Mouse (Mus musculus): ENCODE measurements at regions not wholly inside any gene's neighbourhood (a gene's known extent, or its start where the extent isn't known, plus 50 kb on each side); places are given as distances from the start of the nearest gene placed in this dataset.

DNA sequence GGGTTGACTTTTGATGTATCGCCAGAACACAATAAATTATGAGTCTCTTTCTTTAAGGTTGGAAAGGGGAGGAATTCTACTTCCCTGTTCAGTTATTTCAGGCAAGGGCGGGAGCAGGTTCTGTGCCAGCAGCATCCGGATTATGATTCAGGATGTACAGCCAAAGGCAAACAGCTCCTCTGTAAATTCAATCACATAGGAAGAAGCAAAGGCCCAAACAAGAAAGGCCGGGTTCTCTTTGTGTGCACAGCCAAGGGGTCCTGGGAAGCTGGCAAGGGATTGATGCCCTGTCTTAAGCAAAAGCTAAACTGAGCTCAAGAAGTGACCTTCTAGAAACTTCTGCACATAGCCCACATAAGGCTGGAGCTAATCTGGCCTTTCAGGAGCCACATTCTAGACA, 135.9 kb upstream of the Hes1 start:
- DNase-seq, result no peak

DNA sequence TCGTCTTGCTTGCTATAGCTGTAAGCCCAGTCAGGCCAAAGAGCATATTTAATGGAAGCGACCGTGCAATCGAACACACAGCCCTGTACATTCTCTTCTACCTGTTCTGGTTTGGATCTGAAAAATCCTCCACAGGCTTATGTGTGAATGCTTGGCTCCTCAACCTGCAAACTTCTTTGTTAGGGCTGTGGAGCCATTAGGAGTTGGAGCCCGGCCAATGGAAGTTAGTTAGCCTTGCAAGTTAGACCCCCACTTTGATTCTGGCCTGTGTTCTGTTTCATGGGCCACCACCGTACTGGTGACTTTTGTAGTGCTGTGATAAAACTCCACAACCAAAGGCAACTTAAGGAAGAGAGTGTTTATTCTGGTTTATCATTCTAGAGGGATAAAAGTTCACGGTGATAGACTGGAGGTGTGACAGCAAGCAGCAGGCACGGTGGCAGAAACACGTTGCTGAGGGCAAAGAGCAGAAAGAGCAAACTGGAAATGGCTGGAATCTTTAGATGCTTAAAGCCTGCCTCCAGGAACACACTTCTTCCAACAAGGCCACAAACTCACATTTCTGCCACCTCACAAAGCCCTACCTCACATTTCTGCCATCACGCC, 132.3 kb upstream of the Hes1 start:
- no peak for DNase-seq

DNA sequence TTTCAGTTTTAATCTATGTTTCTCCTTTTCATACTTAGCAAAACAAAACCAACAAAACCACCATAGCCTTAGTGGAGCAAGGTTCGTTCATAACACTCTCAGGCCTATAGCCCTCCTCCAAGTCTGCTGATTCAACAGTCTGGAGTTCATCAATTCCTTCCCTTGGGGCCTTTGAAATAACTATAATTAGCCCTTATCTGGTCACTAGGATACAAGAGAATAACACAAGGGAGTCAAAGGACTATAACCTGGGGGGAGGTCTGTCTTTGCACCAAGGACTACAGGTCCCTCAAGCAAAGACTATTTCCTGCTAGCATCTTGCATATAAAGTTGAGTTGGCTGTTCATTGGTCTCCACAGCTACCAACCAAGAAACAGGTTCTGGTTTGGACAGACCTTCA, 129.5 kb upstream of the Hes1 start:
- no peak for DNase-seq

DNA sequence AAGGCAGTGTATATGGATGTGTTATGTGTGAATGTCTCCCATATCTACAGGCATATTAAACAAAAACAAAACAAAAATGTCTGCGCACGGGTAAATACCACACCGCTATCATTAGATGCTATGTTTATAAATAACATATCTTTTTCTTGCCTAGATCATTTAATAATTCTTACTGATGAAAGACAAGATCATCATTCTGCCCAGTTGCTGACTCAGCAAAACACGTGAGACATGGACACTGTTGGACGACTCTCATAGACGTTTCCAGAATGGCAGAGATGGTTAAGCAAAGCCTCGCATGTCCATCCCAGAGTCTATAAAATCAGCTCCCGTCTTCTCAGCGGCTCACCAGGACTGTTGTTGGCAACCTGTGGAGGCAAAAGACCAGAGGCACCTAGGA, 125.5 kb upstream of the Hes1 start:
- DNase-seq, result no peak

DNA sequence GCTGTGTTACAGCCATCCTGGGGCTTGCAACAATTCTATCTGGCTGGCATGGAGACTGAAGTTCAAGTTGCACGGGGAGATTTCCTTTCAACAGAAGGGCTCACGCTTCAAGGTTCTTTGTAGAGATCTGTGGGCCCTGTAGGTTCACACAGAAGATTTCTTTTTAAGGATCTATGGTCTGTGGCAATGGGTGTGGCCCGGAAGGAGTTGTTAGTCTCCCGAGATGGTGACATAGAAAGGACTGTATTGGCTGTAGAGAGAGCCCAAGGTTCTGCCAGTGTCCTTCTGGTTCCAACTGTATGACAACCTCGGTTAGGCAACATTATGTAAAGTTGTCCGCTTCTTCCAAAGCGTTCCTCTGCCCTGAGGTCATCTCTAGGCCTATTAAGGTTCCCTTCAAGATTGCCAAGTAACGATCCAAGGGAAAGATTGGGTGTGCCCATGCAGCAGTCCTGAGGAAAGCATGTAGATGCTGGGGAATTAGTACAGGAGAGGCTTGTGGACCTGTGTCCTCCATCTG, 124.8 kb upstream of the Hes1 start:
- DNase-seq, result no peak

DNA sequence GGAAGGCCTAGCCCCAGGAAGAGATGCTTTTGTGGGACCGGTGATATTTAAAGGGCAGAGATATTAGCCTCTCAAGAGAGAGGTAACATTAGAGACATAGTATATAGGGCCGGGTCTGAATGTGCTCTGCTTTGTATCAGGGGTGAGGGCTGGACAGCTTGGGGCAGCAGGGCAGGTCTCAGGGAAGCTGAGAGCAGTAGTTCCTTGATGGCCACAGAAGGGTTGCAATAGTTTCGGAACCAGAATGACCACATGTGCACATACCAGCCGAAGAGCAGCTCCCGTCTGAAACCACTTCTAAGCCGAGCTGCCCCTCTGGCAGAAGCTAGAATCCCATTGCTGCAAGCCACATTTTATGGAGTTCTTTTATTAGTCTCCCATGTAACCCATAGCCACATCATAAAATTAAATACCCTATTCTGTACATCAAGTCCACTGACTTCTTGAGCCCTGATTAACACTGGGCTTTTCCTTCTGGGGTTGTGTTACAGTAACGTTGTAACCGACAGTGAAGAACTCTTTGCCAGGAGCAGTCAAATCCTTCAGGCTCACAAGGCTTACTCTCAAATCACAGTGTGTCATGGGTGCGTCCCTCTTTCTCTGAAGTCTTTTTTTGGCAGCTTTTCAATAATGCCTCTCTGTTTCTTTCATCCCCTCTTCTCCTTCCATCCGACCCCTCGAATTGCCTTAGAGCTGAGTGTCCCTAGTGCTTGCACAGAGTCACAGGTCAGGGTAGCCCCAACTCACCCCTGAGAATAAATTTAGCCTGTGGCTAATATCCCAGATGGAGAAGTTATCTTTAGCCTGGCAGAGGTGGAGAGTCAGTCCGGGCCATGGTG, 124.1 kb upstream of the Hes1 start:
- DNase-seq, result no peak

DNA sequence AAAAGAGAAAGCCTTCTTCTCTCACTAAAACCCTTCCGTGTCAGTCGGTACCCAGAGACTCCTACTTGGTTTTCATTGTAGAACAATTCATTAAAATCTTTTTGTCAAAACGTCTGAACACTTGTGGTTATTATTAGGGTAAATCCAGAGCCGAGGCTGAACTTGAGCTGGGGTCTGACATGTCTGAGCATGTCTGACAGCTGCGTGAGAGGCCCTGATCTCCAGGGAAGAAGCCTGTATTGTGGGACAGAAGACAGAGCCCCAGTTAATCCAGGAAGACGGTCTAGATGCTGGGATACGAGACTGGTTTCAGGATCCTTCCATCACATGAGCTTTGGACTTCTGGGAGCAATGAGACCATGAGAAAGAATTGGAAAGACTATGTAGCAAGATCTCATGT, 122.1 kb upstream of the Hes1 start:
- no peak for DNase-seq

DNA sequence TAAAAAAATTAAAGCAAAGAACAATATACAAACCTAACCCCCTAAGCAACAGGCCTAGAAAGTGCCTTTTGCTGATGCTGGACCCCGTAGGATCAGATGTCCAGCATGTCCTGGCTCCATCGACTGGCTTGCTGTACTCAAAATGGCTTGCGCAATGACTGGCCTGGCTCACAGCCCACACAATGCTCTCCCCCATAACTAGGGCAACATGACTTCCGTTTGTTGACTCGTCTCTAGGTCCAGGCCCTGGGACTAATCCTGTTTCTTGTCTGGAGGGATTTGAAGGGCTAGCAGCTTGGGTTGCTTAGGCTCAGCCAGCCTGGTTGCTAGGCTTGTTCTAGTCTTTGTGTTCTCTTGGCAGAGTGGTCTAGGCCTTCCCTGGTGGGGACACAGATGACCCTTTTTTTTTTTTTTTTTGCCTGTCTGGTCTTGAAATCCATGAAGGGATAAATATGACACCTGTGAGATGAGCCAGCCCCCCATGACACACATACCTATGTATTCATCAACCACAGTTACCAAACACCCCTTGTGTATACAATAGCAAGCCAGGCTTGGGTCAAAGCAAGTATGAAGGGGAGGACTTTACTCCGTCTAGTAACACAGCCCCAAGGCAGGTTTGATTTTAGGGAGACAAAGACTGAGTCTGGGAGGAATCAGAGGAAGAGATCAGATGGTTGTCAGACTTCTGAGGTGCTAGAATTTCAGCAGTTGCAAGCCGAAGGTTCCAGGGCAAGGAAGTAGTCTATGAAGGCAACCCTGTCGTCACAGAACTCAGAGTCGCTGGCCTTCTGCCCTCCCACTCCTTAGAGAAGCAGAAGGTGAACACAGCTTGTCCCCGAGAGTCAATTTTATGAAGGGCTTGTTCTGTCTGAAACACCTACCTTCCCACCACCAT, 120.0 kb upstream of the Hes1 start:
- DNase-seq, result no peak

DNA sequence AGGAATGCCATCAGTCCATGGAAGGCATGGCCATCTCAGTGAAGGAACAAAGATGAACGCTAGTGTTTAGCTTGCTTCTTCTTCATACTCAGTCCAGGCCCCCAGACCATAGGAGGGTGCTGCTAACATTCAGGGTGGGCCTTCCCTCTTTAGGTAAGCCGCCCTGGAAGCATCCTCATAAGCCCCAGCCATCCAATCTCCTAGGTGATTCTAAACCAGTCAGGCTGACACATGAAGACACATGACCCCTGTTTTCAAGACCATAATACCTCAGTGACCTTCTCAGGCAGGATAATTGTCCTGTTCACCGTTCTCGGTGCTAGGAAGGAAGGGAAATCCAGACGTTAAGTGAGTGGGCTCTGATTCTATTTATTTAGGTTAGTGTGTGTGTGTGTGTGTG, 119.2 kb upstream of the Hes1 start:
- DNase-seq, result no peak

DNA sequence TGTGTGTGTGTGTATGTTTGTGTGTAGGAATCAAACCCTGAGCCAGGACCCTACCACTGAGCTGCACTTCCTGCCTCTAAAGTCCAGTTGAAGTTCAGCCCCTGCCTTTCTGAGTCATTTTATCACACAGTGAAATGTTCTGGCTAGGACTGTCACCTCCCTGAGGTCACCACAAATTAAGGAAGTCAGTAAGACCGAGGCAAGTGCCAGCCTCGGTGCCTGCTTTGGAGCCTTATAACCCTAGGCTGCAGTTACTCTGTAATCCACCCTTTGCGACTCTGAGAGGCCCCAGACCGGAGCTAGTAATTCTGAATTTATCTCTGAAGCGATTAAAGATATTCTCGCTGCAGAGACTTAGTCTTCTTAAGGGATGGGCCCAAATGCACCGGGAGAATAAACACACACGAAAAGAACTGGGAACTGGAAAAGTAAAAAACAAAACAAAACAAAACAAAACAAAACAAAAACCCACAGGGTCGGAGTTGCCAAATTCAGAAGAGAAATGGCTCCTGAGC, 118.8 kb upstream of the Hes1 start:
- peak; percentile 10 for DNase-seq

DNA sequence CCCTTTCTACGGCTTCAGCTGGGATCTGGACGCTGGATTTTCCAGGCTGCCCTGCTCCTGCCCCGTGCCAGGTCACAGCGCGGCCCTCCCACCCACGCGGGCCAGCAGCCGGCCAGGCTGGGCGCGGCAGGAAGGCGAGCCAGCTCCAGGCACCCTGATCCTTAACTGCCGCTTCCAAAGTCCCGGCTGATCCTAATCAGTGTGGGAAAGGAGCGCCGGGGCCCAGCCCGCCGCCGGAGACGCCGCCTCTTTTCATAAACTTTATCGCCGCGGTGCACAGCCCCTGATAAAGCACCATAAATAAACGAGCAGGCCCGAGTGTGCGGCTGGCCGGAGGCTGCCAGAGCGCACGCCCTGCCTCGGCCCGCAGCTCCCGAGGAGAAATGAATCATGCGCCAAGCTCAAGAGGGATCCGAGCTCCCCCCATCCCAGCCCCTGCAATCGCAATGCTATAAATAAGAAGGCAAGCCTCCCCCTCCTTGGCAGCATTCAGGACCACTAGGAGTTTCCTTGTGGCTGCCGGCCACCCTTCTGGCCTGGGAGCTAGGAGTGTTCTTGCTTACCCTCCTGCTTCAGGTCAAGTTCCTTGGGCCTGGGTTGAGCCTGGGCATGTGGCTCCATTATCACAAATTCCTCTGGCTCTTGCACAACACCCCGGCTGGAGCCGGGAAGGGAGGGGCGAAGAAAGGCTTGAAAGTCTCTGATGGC, 118.1 kb upstream of the Hes1 start:
- peak; percentile 10 for DNase-seq

DNA sequence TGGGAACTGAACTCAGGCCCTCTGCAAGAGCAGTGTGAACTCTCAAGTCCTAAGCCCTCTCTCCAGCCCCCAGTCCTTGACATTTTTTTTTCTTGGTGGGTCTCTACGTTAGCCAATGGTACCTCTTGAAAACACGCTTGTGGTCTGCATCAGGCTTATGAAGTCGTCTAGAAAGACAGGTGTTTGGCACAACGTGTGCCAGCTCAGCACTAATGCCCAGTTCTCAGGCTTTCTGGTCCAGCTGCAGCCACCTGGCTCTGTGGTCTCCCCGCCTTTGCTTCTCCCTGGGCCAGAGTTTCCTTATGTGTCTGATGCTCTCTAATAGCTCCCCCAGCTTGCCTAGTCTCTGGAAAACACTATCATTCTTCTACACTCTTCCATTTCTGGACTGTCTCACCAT, 117.2 kb upstream of the Hes1 start:
- DNase-seq, result no peak

DNA sequence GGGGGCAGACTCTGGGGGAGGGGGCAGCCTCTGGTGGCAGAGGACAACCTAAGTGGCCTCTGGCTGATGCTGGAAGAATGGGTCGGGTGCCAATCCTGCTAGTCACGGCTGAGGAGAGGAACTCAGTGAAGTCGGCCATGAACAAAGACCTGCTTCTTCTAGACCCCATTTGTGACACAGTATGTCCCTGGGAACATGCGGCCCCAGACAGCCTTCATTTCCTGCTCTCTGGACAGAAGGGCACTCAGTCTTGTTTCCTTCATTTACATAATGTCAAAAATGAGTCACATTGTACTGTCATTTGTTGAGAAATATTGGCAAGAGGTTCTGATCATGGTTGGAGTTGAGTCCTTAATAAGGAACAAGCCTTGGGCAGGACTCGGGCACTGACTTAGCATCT, 116.5 kb upstream of the Hes1 start:
- DNase-seq, result no peak

DNA sequence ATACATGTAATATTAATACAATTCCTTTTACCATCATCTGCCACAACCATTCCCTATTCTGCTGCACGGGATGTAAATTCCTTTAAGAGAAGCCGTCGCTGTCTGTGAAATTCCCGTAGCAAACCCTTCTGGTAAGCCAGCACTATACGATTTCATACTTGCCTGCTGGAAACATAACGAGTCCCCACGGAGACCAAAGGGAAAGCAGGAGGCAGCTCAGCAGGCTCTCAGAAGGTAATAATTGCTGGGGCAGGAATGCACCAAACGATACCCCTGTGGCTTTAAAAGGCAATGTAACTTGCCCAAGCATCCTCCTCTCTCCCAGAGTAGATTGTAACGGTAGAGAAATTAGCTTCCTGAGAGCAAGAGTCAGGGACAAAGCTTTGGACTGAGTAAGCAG, 114.0 kb upstream of the Hes1 start:
- no peak for DNase-seq

DNA sequence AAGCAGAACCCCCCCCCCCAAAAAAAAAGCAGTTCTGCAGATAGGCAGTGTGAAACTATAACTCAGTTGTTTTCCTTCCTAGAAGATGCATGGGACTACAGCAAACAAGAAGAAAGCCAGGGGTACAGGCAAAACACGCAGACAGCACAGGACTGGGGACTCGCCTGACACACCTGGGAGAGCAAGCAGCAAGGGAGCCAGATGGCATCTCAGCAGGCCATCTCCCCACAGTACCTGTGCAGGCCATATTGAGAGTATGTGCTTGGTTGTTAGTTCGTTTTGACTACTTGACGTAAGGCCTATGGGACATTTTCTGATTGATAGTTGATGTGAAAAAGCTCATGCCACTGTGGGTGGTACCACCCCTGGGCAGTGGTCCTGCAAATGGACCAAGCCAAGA, 113.4 kb upstream of the Hes1 start:
- DNase-seq, result no peak

DNA sequence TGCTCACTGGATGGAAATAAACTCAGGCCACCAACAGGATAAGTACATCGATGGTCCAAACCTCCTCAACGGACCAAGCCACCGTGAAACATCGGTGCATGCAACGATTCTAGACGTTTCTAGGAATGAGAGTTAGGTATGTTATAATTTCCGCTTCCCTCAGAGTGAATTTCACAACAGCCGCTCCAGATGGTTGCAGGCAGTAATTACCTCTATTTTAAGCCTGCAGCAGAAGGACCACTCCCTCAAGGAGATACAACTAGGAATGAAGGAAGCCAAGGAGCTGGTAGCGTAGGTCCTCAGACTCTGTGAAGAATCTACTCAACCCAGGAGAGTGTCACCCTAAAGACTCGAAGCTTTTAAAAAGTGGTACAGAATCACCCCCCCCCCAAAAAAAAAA, 109.5 kb upstream of the Hes1 start:
- no peak for DNase-seq

DNA sequence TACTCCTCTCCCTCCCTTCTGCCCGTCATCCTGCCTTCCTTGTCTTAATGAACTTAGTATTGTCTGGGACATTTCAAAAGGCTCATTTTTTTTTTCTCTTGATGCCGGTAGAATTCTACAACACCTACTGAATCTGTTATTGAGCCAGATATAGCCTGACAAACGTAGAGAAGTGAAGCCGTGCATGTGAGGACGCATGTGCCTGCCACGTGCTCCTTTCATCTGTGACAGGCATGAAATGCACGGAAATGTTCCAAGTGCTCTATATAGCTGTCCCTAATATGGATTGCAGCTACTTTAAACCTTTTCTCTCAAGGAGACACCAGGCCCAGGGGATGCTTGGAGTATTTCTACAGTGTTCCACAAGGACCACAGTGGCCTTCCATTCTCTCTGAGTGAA, 107.3 kb upstream of the Hes1 start:
- DNase-seq, result no peak

DNA sequence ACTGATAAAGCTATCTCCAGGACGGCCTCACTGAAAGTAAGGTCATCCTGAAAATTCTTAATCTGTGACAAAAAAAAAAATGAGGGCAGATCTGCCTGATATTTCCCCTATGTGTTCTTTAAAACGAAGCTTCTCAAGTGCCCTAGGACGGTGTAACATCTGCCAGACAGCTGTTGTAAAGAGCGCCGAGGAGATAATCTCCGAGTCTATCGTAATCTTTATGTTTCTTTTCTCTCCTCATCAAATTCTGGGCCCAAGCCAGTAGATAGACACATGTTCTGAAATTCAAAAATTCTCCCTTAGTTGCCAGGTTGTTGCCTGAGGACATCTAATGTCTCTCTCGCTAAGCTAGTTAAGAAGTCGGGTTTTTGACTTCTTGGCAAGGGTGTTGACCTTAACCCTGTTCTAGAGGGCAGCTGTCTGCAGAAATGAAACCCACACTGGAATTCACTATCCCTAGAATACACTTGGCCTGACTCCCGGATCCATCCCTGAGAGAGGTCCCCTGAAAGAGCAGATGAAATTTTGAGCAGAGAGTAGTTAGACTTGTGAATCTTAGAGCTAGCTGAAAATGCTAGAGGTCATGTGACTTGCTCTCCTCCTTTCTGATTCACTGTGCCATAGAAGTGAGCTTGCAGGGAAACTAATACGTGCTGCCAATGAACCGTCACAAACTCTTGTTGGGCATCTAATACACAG, 104.1 kb upstream of the Hes1 start:
- no peak for DNase-seq

DNA sequence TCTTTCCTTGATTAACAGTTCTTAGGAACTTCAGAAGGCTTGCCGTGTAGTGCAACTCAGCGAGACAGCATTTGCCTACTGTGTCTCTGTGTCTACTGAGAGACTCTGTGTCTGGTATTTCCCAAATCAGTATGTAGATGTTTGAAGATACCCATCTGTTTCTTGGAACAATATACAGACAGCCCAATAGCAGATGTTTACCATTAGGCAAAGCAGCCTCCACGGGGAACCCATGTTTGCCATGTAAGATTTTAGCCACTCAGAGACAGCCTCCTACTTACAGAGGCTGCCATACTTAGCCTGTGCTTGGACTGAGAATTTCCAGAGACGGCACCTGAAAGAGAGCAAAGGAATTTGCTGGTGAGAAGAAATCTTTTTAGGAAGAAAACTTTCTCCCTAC, 100.9 kb upstream of the Hes1 start:
- no peak for DNase-seq

DNA sequence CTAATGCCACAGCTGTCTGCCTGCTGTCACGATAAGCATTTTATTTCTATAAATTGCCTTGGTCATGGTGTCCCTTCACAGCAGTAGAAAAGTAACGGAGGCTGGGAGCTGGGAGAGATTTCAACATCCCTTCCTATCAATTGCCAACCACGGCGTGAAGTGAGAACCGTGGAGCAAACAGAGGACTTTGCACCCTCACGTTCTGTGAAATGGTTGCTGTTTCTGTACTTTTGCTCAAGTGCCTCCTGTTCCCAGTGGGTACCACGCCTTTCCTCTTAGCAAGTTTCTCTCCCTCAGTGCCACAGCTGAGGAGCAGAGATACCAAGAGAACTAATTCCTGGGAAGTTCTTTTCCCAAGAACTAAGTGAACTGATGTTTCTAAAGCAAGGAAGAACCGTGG, 99.6 kb upstream of the Hes1 start:
- DNase-seq, result no peak

DNA sequence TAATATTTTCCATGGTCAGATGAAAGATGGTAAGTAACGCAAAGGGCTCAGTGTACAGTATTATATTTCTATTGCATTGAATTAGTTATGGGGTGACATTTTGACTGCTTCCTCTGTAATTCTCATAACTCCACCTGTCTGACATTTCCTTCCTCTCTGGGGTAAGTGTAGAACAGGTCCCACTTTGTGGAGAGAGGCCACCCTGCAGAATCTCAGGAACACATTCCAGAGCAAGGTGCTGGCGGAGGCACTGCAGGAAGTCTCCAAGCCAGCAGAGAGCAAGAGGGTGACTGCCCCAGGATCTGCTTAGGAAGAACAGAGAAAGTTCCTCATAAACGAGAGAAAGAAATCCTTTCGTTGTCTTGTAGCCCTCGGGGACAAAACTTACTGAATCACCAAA, 95.4 kb upstream of the Hes1 start:
- no peak for DNase-seq

DNA sequence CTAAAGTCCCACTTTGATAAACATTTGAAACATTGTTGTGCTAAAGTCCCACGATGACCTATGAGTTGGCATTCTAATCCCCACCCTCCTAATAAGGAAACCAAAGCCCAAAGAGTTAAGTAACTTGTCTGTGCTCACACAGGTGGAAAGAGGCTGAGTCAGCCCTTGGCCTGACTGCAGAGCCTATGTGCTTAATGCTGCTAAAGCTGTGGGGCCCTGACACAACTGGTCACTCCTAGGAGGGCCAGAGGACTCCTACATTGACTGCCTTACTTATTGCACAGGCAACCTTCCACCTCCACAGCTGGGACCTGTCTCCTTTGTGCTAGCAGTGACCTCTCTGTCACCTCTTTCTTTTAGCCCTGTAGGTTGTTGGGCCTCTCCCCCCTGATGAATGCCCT, 91.4 kb upstream of the Hes1 start:
- DNase-seq, result no peak

Data from thymus, postnatal 14 days (tissue).